Mouse (Mus musculus): ENCODE measurements at regions not wholly inside any gene's neighbourhood (a gene's known extent, or its start where the extent isn't known, plus 50 kb on each side); places are given as distances from the start of the nearest gene placed in this dataset.

DNA sequence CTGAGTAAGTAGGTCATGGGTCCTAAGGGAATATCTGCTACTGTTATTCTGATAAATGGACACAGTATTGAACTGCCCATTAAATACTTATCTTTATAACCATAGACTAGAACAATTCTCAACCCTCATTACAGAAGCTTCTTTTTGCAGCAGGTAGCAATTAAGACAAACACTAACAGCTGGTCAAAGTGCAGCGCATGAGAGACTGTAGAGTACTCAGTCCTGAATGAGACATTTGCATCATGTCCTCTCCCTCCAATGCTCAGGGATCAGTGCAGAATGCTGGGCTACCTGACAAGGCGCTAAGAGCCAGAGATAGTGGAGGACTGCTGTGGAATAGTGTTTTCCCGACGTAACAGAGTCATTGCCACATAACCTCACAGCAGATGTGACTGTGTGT lies 162.5 kb upstream of the Prep start:
- whole genome bisulfite sequencing: 94% methylated on average over 4 of the region's 4 CpGs
- no peak overlapping the region for H3K4me3 ChIP-seq (ENCODE audit: low read depth, low read length)

DNA sequence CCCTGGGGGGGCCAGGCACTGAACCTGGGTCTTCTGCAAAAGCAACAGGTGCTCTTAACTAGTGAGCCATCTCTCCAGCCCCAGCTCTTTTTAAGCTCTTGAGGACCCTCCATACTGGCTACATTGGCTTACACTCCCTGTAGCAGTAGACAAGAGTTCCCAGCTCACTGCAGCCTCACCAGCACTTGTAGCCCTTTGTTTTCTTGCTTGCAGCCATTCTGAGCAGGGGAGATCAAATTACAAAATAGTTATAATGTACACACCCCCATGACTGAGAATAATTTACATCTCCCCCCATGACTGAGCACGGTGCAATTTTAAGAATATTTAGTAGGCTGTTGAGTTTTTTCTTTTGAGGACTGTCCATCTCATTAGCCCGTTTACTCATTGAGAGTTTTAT lies 165.8 kb upstream of the Prep start:
- H3K27me3 ChIP-seq (ENCODE audit: control insufficient read depth, insufficient read depth, low read length): no peaks in the 10 kb centered on the region
- H3K27ac ChIP-seq (ENCODE audit: low read length): no peak overlapping the region
- no peak overlapping the region for H3K4me3 ChIP-seq (ENCODE audit: low read depth, low read length)
- no peak for ATAC-seq (ENCODE audit: insufficient number of reproducible peaks, insufficient read depth, low FRiP score, low read depth)
- H3K9me3 ChIP-seq (ENCODE audit: control insufficient read depth, low read depth, low read length): no peaks in the 10 kb centered on the region
- WGBS: 71% methylated on average over 2 of the region's 2 CpGs
- H3K9ac ChIP-seq (replicated peaks; ENCODE audit: low read depth, low read length): no peak overlapping the region
- H3K36me3 ChIP-seq (ENCODE audit: control insufficient read depth, insufficient read depth, low read length): no peaks in the 10 kb centered on the region
- H3K4me2 ChIP-seq (replicated peaks; ENCODE audit: low read depth, low read length): no peak overlapping the region
- H3K4me1 ChIP-seq (ENCODE audit: control insufficient read depth, insufficient read depth, low read length): no peaks in the 10 kb centered on the region

More for the DNA sequence above, 162.5 kb upstream of the Prep start:
- Histone ChIP-seq H3K4me2 (replicated peaks; ENCODE audit: low read depth, low read length) (no peak overlapping the region), H3K36me3 (ENCODE audit: control insufficient read depth, insufficient read depth, low read length) (no peaks in the 10 kb centered on the region), H3K27me3 (ENCODE audit: control insufficient read depth, insufficient read depth, low read length) (no peaks in the 10 kb centered on the region), H3K4me1 (ENCODE audit: control insufficient read depth, insufficient read depth, low read length) (no peaks in the 10 kb centered on the region), H3K9ac (replicated peaks; ENCODE audit: low read depth, low read length) (no peak overlapping the region), H3K9me3 (ENCODE audit: control insufficient read depth, low read depth, low read length) (no peaks in the 10 kb centered on the region), H3K27ac (ENCODE audit: low read length) (no peak overlapping the region)
- ATAC-seq (ENCODE audit: insufficient number of reproducible peaks, insufficient read depth, low FRiP score, low read depth): no peak

DNA sequence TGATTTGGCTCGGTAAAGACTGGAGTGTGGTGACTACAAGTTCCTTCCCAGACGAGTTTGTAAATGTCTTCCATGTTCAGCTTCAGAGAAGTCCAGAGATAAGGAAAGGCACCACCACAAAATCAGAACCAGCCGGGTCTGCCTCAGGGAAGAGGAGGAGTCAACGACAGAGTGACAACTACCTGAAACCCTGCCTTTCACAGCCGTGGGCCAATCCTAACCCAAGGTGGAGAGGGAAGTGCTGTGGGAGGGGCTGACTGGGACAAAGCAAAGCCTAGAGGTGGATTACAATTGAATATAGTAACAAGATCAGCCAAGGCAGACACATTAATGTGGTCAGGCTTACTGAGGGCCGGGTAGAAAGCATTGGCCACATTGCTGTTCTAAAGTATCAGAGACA lies 174.9 kb upstream of the Prep start:
- ATAC-seq (ENCODE audit: insufficient number of reproducible peaks, insufficient read depth, low FRiP score, low read depth): no peak
- Histone ChIP-seq H3K27ac (ENCODE audit: low read length) (no peak overlapping the region), H3K4me2 (replicated peaks; ENCODE audit: low read depth, low read length) (no peak overlapping the region), H3K4me3 (ENCODE audit: low read depth, low read length) (no peak overlapping the region), H3K4me1 (ENCODE audit: control insufficient read depth, insufficient read depth, low read length) (no peaks in the 10 kb centered on the region), H3K9ac (replicated peaks; ENCODE audit: low read depth, low read length) (no peak overlapping the region), H3K27me3 (ENCODE audit: control insufficient read depth, insufficient read depth, low read length) (no peaks in the 10 kb centered on the region), H3K9me3 (ENCODE audit: control insufficient read depth, low read depth, low read length) (no peaks in the 10 kb centered on the region), H3K36me3 (ENCODE audit: control insufficient read depth, insufficient read depth, low read length) (no peaks in the 10 kb centered on the region)
- WGBS: 60% methylated on average over 6 of the region's 6 CpGs

GRCm38 (mm10) chr10:44887081-44887683 lies 179.8 kb upstream of the Prep start:
- peak; percentile 28; the same call in 1 of the 2 replicates for ATAC-seq (ENCODE audit: insufficient number of reproducible peaks, insufficient read depth, low FRiP score, low read depth)
- H3K4me2 ChIP-seq (replicated peaks; ENCODE audit: low read depth, low read length): 0 out of 2 replicates have a peak overlapping the region, but pooled peaks have one; percentile 2
- H3K9me3 ChIP-seq (ENCODE audit: control insufficient read depth, low read depth, low read length): no peaks in the 10 kb centered on the region
- WGBS: 39% methylated on average over 14 of the region's 14 CpGs
- no peaks in the 10 kb centered on the region for H3K27me3 ChIP-seq (ENCODE audit: control insufficient read depth, insufficient read depth, low read length)
- no peak overlapping the region for H3K4me3 ChIP-seq (ENCODE audit: low read depth, low read length)
- H3K36me3 ChIP-seq (ENCODE audit: control insufficient read depth, insufficient read depth, low read length): no peaks in the 10 kb centered on the region
- no peaks in the 10 kb centered on the region for H3K4me1 ChIP-seq (ENCODE audit: control insufficient read depth, insufficient read depth, low read length)
- H3K9ac ChIP-seq (replicated peaks; ENCODE audit: low read depth, low read length): no peak overlapping the region
- H3K27ac ChIP-seq (ENCODE audit: low read length): no peak overlapping the region

DNA sequence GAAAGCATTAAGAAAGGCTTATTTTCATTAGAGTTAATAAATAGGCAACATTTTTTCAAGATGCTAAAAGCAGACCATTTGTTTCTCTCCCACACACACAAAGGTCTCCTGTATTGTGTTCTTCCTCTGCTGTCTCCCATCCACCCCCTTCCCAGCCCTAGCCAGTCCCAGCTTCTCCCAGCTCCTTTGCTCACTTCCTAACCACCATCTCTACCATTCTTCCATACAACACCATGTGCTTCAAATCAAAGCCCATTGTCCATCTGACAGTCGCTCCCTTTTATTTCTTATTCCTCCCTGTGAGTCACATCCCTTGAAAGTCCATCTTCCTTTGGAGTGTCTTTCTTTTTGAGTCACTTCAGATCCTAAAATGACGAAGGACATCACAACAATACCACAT lies 185.0 kb upstream of the Prep start:
- no peak overlapping the region for H3K27ac ChIP-seq (ENCODE audit: low read length)
- H3K4me3 ChIP-seq (ENCODE audit: low read depth, low read length): no peak overlapping the region
- no peaks in the 10 kb centered on the region for H3K4me1 ChIP-seq (ENCODE audit: control insufficient read depth, insufficient read depth, low read length)
- no peak overlapping the region for H3K9ac ChIP-seq (replicated peaks; ENCODE audit: low read depth, low read length)
- ATAC-seq (ENCODE audit: insufficient number of reproducible peaks, insufficient read depth, low FRiP score, low read depth): no peak
- WGBS: 93% methylated on average over 2 of the region's 2 CpGs
- no peak overlapping the region for H3K4me2 ChIP-seq (replicated peaks; ENCODE audit: low read depth, low read length)
- H3K27me3 ChIP-seq (ENCODE audit: control insufficient read depth, insufficient read depth, low read length): no peaks in the 10 kb centered on the region
- no peaks in the 10 kb centered on the region for H3K9me3 ChIP-seq (ENCODE audit: control insufficient read depth, low read depth, low read length)
- H3K36me3 ChIP-seq (ENCODE audit: control insufficient read depth, insufficient read depth, low read length): no peaks in the 10 kb centered on the region

DNA sequence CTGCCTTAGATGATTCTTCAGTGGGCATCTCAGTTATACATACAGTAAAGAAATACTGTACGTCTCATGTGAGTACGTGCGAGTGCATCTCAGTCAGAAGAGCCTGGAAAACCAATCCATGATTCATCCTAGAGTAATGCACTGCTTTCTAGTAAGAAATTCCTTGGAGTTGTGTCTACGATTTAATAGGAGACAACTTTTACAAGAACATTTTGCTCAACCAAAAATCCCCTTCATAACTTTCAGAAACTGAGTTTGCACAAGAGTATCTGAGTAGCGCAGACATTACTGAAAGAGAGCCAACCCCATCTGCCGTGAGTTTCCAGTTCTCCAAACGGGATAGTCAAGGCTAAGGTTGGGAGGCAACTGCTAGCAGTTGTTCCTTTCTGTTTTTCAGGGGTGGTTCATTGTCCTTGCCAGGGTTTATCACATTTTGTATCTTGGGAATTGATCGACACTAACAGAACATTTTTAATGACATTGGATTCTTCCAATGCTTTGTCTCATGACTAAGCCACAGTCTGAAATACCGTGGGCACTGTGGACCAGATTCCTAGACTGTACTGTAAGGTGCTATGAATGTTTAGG lies 189.8 kb upstream of the Prep start:
- Histone ChIP-seq H3K4me3 (ENCODE audit: low read depth, low read length) (no peak overlapping the region), H3K9ac (replicated peaks; ENCODE audit: low read depth, low read length) (no peak overlapping the region), H3K27me3 (ENCODE audit: control insufficient read depth, insufficient read depth, low read length) (no peaks in the 10 kb centered on the region), H3K27ac (ENCODE audit: low read length) (no peak overlapping the region), H3K36me3 (ENCODE audit: control insufficient read depth, insufficient read depth, low read length) (no peaks in the 10 kb centered on the region), H3K4me2 (replicated peaks; ENCODE audit: low read depth, low read length) (no peak overlapping the region), H3K9me3 (ENCODE audit: control insufficient read depth, low read depth, low read length) (no peaks in the 10 kb centered on the region), H3K4me1 (ENCODE audit: control insufficient read depth, insufficient read depth, low read length) (no peaks in the 10 kb centered on the region)
- WGBS: 86% methylated on average over 9 of the region's 9 CpGs
- ATAC-seq (ENCODE audit: insufficient number of reproducible peaks, insufficient read depth, low FRiP score, low read depth): no peak

- no peak overlapping the region for H3K4me2 ChIP-seq (replicated peaks; ENCODE audit: low read depth, low read length)
- no peak overlapping the region for H3K4me3 ChIP-seq (ENCODE audit: low read depth, low read length)
- H3K4me1 ChIP-seq (ENCODE audit: control insufficient read depth, insufficient read depth, low read length): no peaks in the 10 kb centered on the region
- H3K27me3 ChIP-seq (ENCODE audit: control insufficient read depth, insufficient read depth, low read length): no peaks in the 10 kb centered on the region
- 79% methylated on average over 5 of the region's 5 CpGs for WGBS
- H3K9me3 ChIP-seq (ENCODE audit: control insufficient read depth, low read depth, low read length): no peaks in the 10 kb centered on the region
- H3K9ac ChIP-seq (replicated peaks; ENCODE audit: low read depth, low read length): no peak overlapping the region
- no peaks in the 10 kb centered on the region for H3K36me3 ChIP-seq (ENCODE audit: control insufficient read depth, insufficient read depth, low read length)
- no peak overlapping the region for H3K27ac ChIP-seq (ENCODE audit: low read length)
- no peak for ATAC-seq (ENCODE audit: insufficient number of reproducible peaks, insufficient read depth, low FRiP score, low read depth)
Observed at GRCm38 (mm10) chr10:44873642-44874285, 193.2 kb upstream of the Prep start.

DNA sequence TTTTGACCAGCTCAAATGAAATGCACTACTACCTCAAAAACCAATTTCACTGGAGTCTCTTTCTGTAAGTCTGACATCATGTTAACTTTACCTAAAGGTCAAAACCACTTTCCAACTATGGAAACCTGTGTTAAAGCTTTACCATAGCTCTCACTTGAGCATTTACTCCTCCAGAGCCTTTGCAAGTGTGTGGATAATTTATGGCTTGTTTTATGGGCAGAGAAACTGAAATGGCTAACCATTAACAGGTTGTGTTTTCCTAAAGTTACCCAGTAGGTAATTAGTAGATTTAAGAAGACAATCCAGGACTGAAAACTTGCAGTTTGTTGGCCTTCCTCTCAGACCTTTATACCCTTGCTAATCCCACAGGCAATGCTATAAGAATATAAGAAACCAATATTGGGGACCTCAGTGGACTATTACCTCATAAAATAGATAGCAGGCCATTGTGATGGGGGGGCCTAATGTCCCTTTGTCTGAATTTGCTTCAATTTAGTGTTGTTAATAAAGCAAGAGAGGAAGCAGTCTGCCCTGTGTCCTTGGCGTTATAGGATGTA lies 202.7 kb upstream of the Prep start:
- H3K4me1 ChIP-seq (ENCODE audit: control insufficient read depth, insufficient read depth, low read length): no peaks in the 10 kb centered on the region
- no peaks in the 10 kb centered on the region for H3K27me3 ChIP-seq (ENCODE audit: control insufficient read depth, insufficient read depth, low read length)
- H3K4me2 ChIP-seq (replicated peaks; ENCODE audit: low read depth, low read length): no peak overlapping the region
- no peak for ATAC-seq (ENCODE audit: insufficient number of reproducible peaks, insufficient read depth, low FRiP score, low read depth)
- WGBS: 62% methylated on average over 1 of the region's 1 CpGs
- H3K36me3 ChIP-seq (ENCODE audit: control insufficient read depth, insufficient read depth, low read length): no peaks in the 10 kb centered on the region
- no peak overlapping the region for H3K27ac ChIP-seq (ENCODE audit: low read length)
- no peak overlapping the region for H3K4me3 ChIP-seq (ENCODE audit: low read depth, low read length)
- no peaks in the 10 kb centered on the region for H3K9me3 ChIP-seq (ENCODE audit: control insufficient read depth, low read depth, low read length)
- H3K9ac ChIP-seq (replicated peaks; ENCODE audit: low read depth, low read length): no peak overlapping the region

Data from stomach, embryonic 14.5 days (tissue).